In genomic region chr2:55315627-55316026, GRCm38 (mm10) we compare ENCODE assay signal across 10 mouse cellular contexts.
"Had no signal": no experiment of that assay in that cellular context is flagged by ENCODE, and none has a peak within 500 bp of the region (broad histone marks: within the 10 kb centered on the region; RNA-seq: fewer than 3 reads in every experiment).

No protein-coding gene starts in this region.

- ATAC-seq: liver, postnatal 0 days had no signal

- H3K9ac ChIP-seq: limb, embryonic 15.5 days; liver, embryonic 13.5 days; liver, postnatal 0 days; lung, embryonic 15.5 days; neural tube, embryonic 12.5 days had no signal

- DNase-seq: kidney, postnatal 14 days; liver, embryonic 13.5 days; liver, postnatal 0 days; lung, postnatal 14 days; midbrain, embryonic 14.5 days; thymus, postnatal 4 days had no signal

- H3K27ac ChIP-seq: limb, embryonic 15.5 days; liver, embryonic 13.5 days; lung, embryonic 15.5 days; neural tube, embryonic 12.5 days; stomach, postnatal 0 days had no signal

- H3K4me3 ChIP-seq: limb, embryonic 15.5 days; liver, embryonic 13.5 days; lung, embryonic 15.5 days; neural tube, embryonic 12.5 days had no signal

- H3K4me2 ChIP-seq: limb, embryonic 15.5 days; liver, embryonic 13.5 days; lung, embryonic 15.5 days; neural tube, embryonic 12.5 days had no signal

- H3K4me1 ChIP-seq: limb, embryonic 15.5 days; liver, embryonic 13.5 days; lung, embryonic 15.5 days; neural tube, embryonic 12.5 days had no signal

- H3K36me3 ChIP-seq: limb, embryonic 15.5 days; liver, embryonic 13.5 days; lung, embryonic 15.5 days; neural tube, embryonic 12.5 days had no signal

- H3K27me3 ChIP-seq: limb, embryonic 15.5 days; liver, embryonic 13.5 days; lung, embryonic 15.5 days; neural tube, embryonic 12.5 days had no signal

- H3K9me3 ChIP-seq: limb, embryonic 15.5 days; liver, embryonic 13.5 days; lung, embryonic 15.5 days; neural tube, embryonic 12.5 days had no signal
